Mouse (Mus musculus) heart, adult 8-10 months (tissue): ENCODE measurements around the gene Eps8. TPM values are rescaled to one million over a fixed set of nuclear protein-coding genes. Genes with fewer than 3 reads are reported as not detected.

Experiments used
- DNase-seq: peaks from one replicate; pipeline ENCODE4 v3.0.0; 2022; ENCODE audit warnings: low spot score
- total RNA-seq, 4 experiments: library from RNA; stranded (reverse); gene quantifications; 2 replicates each; pipeline ENCODE4 v1.2.4; 2022

The Eps8 gene
- total RNA-seq, 4 experiments from 2014 or later = 9.3 to 12.2 (median 10.8) TPM

DNA sequence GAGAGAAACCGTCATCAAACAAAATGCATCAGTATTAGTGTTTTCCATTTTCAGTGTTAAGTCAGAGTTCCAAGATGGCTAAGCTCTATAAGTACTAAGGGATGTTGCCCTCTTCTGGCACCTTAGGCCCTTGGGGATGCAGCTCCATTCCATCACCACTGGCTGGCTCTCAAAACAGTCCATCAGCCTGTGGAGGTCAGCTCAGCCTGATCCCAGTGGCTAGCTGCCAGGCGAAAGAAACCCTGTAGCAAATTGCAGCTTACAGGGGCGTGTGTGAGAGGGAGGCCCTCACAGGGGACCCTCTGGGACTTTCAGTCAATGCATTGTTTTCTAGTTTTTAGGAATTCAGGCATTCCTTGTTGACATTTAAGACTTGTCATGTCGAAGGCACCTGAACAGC is 40.8 kb downstream of the Eps8 start:
- DNase-seq = peak; percentile 26

GRCm38 (mm10) chr6:137612071-137612547 is 42.6 kb downstream of the Eps8 start:
- peak; percentile 25 for DNase-seq

GRCm38 (mm10) chr6:137608160-137608930 is 46.3 kb downstream of the Eps8 start:
- no peak for DNase-seq

GRCm38 (mm10) chr6:137606541-137606940 is 48.1 kb downstream of the Eps8 start:
- no peak for DNase-seq

DNA sequence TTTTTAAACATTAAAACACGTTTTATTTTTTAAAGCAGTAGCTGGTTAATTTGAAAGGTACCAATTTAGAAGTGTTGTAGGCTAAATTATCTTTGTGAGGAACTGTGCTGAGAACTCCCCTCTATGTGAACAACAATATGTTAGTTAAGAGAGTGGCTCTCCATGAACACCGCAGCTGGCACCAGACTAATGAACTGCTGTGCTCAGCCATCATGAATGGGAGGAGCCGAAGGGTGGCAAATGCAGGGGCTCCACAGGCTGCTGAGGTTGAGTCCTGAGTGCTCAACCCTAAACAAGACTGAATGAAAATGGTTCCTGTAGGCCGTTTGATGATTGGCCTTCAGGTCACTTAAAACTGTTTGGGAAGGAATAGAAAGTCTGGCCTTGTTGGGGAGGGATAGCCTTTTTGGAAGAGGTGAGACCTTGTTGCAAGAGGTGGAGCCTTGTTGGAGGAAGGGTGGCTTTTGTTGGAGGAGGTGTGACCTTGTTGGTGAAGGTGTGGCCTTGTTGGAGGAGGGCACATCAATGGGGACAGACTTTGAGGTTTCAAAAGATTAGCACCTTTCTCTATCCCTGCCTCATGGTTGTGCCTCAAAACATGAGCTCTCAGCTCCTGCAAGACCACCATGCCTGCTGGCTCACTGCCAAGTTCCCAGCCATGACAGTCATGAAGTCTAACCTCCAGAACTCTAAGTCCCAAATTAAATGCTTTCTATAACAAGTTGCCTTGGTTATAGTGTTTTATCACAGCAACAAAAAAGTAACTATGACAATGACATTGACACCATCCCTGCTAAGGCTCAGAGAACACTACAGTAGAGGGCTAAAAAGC is 50.0 kb downstream of the Eps8 start:
- no peak for DNase-seq

GRCm38 (mm10) chr6:137598306-137598705 is 56.4 kb downstream of the Eps8 start:
- DNase-seq = no peak

- no peak for DNase-seq
These were observed 57.1 kb downstream of the Eps8 start for GRCm38 (mm10) chr6:137597442-137598058.

GRCm38 (mm10) chr6:137592582-137592981 is 62.1 kb downstream of the Eps8 start:
- DNase-seq = no peak

- no peak for DNase-seq
These were observed 65.4 kb downstream of the Eps8 start for GRCm38 (mm10) chr6:137589245-137589618.

DNA sequence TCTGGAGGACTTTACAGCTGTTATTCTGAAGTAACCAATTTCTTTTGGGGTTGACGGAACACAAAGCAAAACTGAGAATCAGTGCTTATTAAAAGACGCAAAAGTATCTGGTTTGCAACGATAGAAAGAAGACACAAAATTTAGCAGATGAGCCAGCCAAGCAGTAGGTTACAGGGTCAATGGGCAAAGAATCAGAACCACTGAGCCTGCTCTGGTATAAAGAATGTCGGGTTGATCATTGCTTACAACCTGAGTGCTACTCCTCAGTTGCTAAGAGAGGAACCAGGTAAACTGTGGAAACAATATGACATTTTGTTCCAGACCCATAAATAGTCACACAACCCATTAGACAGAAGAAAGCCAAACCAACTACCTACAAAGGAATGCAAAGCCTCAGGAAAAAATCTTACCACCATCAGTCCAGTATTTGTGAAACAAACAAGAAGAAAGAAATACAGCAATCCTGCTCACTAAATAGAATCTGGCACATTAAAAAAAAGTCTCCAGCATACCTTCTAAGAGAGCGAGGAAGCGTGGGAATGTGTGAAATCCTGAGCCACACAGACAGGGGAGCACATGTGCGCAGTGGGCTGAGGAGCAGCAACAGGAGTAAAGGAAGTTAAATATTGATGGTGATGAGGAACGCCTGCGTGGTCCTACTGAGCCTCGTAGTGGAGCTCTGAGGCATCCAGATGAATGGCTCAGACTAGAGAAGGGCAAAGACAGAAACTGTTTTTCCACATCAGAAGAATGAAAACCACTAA is 66.0 kb downstream of the Eps8 start:
- no peak for DNase-seq

GRCm38 (mm10) chr6:137587866-137588265 is 66.8 kb downstream of the Eps8 start:
- no peak for DNase-seq

- DNase-seq = no peak
These were observed 69.4 kb downstream of the Eps8 start for GRCm38 (mm10) chr6:137585229-137585628.

GRCm38 (mm10) chr6:137583056-137583455 is 71.6 kb downstream of the Eps8 start:
- no peak for DNase-seq

- DNase-seq = no peak
These were observed 72.3 kb downstream of the Eps8 start for GRCm38 (mm10) chr6:137582207-137582889.

DNA sequence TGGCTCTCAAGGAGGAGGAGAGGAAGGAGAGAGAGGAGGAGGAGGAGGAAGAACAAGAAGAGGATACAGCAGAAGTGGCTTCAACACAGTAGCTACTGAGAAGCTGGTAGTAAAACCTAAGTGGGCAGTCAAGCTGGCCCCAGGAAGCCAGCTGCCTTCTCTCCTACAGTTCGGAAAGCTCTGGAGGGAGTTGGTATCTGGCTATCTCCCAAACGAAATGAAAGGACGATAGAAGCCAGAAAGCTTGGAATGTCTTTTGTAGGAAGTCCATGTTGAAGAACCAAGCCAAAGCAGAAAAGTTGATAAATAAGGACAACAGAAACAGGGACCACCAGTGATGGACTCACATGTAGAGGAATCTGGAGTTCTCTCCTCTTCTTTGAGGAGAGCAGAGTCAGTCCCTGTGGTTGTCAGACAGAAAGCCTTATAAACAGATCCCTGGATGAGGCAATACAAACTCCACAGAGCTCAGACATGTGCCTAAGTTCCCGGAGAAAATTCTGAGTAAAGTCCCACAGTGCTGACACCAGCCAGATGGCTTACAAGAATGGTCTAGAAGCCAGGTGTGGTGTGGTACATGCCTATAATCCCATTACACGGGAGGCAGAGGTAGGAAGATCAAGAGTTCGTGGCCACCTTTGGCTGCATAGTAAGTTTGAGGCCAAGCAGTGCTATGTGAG is 73.2 kb downstream of the Eps8 start:
- DNase-seq = no peak

- no peak for DNase-seq
These were observed 74.2 kb downstream of the Eps8 start for GRCm38 (mm10) chr6:137580503-137580902.

- DNase-seq = no peak
These were observed 77.9 kb downstream of the Eps8 start for GRCm38 (mm10) chr6:137576670-137577371.

- DNase-seq = no peak
These were observed 78.6 kb downstream of the Eps8 start for GRCm38 (mm10) chr6:137576091-137576490.

DNA sequence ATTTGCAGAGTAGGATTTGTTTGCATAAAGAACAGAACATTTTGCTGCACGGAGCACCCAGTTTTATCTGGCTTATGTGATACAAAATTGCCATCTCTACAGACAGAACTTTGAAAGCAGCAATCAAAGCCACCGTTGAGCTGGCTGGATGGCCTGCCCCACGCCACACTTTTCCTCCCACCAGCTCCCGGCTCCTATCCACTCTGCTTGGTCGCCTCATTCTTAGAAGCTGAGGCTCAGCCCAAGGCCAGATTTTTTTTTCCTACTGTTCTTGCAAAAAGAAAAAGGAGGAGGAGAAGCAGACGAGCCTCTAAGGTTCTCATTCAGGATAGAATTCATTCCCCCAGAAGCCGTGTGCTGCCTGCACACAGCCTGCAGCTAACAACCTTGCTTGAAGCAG is 80.8 kb downstream of the Eps8 start:
- no peak for DNase-seq

DNA sequence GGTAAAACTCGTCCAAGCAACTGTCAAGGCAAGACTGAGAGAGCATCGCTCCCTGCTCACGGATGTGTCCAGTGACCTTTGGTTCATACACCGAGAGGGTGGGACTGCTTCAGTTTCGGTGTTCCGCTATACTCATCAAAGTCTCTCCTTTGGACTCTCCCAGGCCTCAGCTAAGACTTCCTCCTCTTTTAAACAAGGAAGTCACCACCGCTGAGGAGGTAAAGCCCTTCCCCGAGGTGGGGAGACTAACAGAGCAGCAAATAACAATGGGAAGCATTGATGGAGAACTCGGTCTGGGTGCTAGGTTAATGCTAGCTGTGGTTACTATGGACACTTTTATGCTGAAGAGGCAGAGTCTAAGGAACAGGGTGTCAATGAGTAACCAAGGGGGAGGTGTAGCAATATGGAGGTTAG is 84.0 kb downstream of the Eps8 start:
- DNase-seq = no peak
